Mouse (Mus musculus): ENCODE results near the gene Ahcyl1. TPM values are rescaled to one million over a fixed set of nuclear protein-coding genes. Genes with fewer than 3 reads are reported as not detected.

The Ahcyl1 gene
- polyA plus RNA-seq, 1 experiment from 2014 or later: 23.7 TPM

GRCm38 (mm10) chr3:107624424-107624823 is 71.9 kb downstream of the Ahcyl1 start:
- 85% methylated on average over 8 of the region's 8 CpGs for WGBS (ENCODE audit: insufficient replicate concordance)
- Histone ChIP-seq H3K36me3 (ENCODE audit: control insufficient read depth, insufficient read depth) (peaks cover 13% of the 10 kb centered on the region), H3K4me3 (ENCODE audit: low read depth, low read length) (no peak overlapping the region), H3K27ac (ENCODE audit: low read length) (no peak overlapping the region), H3K4me1 (ENCODE audit: control insufficient read depth, low read depth, low read length) (no peaks in the 10 kb centered on the region), H3K4me2 (ENCODE audit: low read depth, low read length) (no peak overlapping the region), H3K9me3 (replicated peaks; ENCODE audit: control insufficient read depth, low read length) (no peaks in the 10 kb centered on the region), H3K27me3 (ENCODE audit: control insufficient read depth, insufficient read depth, low read depth, low read length) (no peaks in the 10 kb centered on the region), H3K9ac (ENCODE audit: low read depth, low read length) (no peak overlapping the region)
- ATAC-seq (ENCODE audit: low read depth): no peak

- WGBS (ENCODE audit: insufficient replicate concordance): 75% methylated on average over 7 of the region's 7 CpGs
- peaks cover 16% of the 10 kb centered on the region for H3K36me3 ChIP-seq (ENCODE audit: control insufficient read depth, insufficient read depth)
- no peak overlapping the region for H3K9ac ChIP-seq (ENCODE audit: low read depth, low read length)
- no peak overlapping the region for H3K27ac ChIP-seq (ENCODE audit: low read length)
- H3K27me3 ChIP-seq (ENCODE audit: control insufficient read depth, insufficient read depth, low read depth, low read length): no peaks in the 10 kb centered on the region
- no peak overlapping the region for H3K4me3 ChIP-seq (ENCODE audit: low read depth, low read length)
- H3K9me3 ChIP-seq (replicated peaks; ENCODE audit: control insufficient read depth, low read length): no peaks in the 10 kb centered on the region
- no peak for ATAC-seq (ENCODE audit: low read depth)
- no peak overlapping the region for H3K4me2 ChIP-seq (ENCODE audit: low read depth, low read length)
- H3K4me1 ChIP-seq (ENCODE audit: control insufficient read depth, low read depth, low read length): no peaks in the 10 kb centered on the region
Observed at GRCm38 (mm10) chr3:107622537-107622936, 73.8 kb downstream of the Ahcyl1 start.

GRCm38 (mm10) chr3:107621286-107622075 is 74.9 kb downstream of the Ahcyl1 start:
- WGBS (ENCODE audit: insufficient replicate concordance): 78% methylated on average over 21 of the region's 21 CpGs
- Histone ChIP-seq H3K9ac (ENCODE audit: low read depth, low read length) (no peak overlapping the region), H3K36me3 (ENCODE audit: control insufficient read depth, insufficient read depth) (peaks cover 16% of the 10 kb centered on the region), H3K4me3 (ENCODE audit: low read depth, low read length) (no peak overlapping the region), H3K9me3 (replicated peaks; ENCODE audit: control insufficient read depth, low read length) (no peaks in the 10 kb centered on the region), H3K27ac (ENCODE audit: low read length) (no peak overlapping the region), H3K27me3 (ENCODE audit: control insufficient read depth, insufficient read depth, low read depth, low read length) (no peaks in the 10 kb centered on the region), H3K4me2 (ENCODE audit: low read depth, low read length) (no peak overlapping the region), H3K4me1 (ENCODE audit: control insufficient read depth, low read depth, low read length) (no peaks in the 10 kb centered on the region)
- ATAC-seq (ENCODE audit: low read depth): no peak

- H3K4me2 ChIP-seq (ENCODE audit: low read depth, low read length): no peak overlapping the region
- no peaks in the 10 kb centered on the region for H3K27me3 ChIP-seq (ENCODE audit: control insufficient read depth, insufficient read depth, low read depth, low read length)
- H3K4me1 ChIP-seq (ENCODE audit: control insufficient read depth, low read depth, low read length): no peaks in the 10 kb centered on the region
- H3K36me3 ChIP-seq (ENCODE audit: control insufficient read depth, insufficient read depth): peaks cover 21% of the 10 kb centered on the region
- no peak overlapping the region for H3K4me3 ChIP-seq (ENCODE audit: low read depth, low read length)
- H3K27ac ChIP-seq (ENCODE audit: low read length): no peak overlapping the region
- ATAC-seq (ENCODE audit: low read depth): no peak
- WGBS (ENCODE audit: insufficient replicate concordance): 83% methylated on average over 6 of the region's 6 CpGs
- H3K9me3 ChIP-seq (replicated peaks; ENCODE audit: control insufficient read depth, low read length): no peaks in the 10 kb centered on the region
- no peak overlapping the region for H3K9ac ChIP-seq (ENCODE audit: low read depth, low read length)
Observed at GRCm38 (mm10) chr3:107619911-107620310, 76.4 kb downstream of the Ahcyl1 start.

DNA sequence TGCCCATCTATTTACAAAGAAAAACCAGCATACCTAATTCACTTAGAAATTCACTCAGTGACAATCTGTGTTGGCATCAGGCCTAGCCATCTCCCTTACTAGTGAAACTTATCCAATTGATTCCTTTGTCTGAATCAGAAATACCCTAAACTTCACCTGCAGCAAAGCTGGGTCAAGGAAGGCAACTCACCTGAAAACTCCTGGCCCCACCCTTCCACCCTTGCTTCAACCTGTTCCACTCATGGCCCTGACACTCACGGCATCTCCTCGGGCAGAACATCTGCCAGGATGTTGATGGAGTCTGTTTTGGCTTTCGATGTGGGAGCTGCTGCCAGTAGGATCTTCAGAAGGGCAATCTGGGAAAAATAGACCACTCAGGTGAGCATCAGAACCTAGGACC is 78.6 kb downstream of the Ahcyl1 start:
- peaks cover 24% of the 10 kb centered on the region for H3K36me3 ChIP-seq (ENCODE audit: control insufficient read depth, insufficient read depth)

More for the DNA sequence above, 78.6 kb downstream of the Ahcyl1 start:
- WGBS (ENCODE audit: insufficient replicate concordance): 90% methylated on average over 3 of the region's 3 CpGs
- Histone ChIP-seq H3K4me2 (ENCODE audit: low read depth, low read length) (no peak overlapping the region), H3K27ac (ENCODE audit: low read length) (no peak overlapping the region), H3K9ac (ENCODE audit: low read depth, low read length) (no peak overlapping the region), H3K9me3 (replicated peaks; ENCODE audit: control insufficient read depth, low read length) (no peaks in the 10 kb centered on the region), H3K4me3 (ENCODE audit: low read depth, low read length) (no peak overlapping the region), H3K27me3 (ENCODE audit: control insufficient read depth, insufficient read depth, low read depth, low read length) (no peaks in the 10 kb centered on the region), H3K4me1 (ENCODE audit: control insufficient read depth, low read depth, low read length) (no peaks in the 10 kb centered on the region)
- no peak for ATAC-seq (ENCODE audit: low read depth)

Other genes starting within 250 kb of the Ahcyl1 start
- gene Kcnc4, start 237.0 kb downstream of the Ahcyl1 start, polyA plus RNA-seq (2015; fragmentation: Nextera tagmentation; extraction: Ambion mirVana): 0.02 TPM in 1 of 2 replicates, not detected in the other
- gene Slc6a17, start 178.5 kb downstream of the Ahcyl1 start, polyA plus RNA-seq (2015; fragmentation: Nextera tagmentation; extraction: Ambion mirVana): 0.08 and 0.33 TPM in 2 replicates
- not detected in 2 replicates for gene Ubl4b, start 141.5 kb downstream of the Ahcyl1 start, polyA plus RNA-seq (2015; fragmentation: Nextera tagmentation; extraction: Ambion mirVana)
- 0.09 TPM in 1 of 2 replicates, not detected in the other for gene Alx3, start 101.5 kb downstream of the Ahcyl1 start, polyA plus RNA-seq (2015; fragmentation: Nextera tagmentation; extraction: Ambion mirVana)
- gene Gm10961, start 65.2 kb downstream of the Ahcyl1 start, polyA plus RNA-seq (2015; fragmentation: Nextera tagmentation; extraction: Ambion mirVana): not detected in 2 replicates
- 8.6 and 8.7 TPM in 2 replicates for gene Strip1, start 64.9 kb downstream of the Ahcyl1 start, polyA plus RNA-seq (2015; fragmentation: Nextera tagmentation; extraction: Ambion mirVana)
- gene Csf1, start 63.9 kb upstream of the Ahcyl1 start, polyA plus RNA-seq (2015; fragmentation: Nextera tagmentation; extraction: Ambion mirVana): 6.0 and 7.9 TPM in 2 replicates
- 0.05 and 1.9 TPM in 2 replicates for gene Eps8l3, start 180.7 kb upstream of the Ahcyl1 start, polyA plus RNA-seq (2015; fragmentation: Nextera tagmentation; extraction: Ambion mirVana)
- gene Gstm5, start 199.3 kb upstream of the Ahcyl1 start, polyA plus RNA-seq (2015; fragmentation: Nextera tagmentation; extraction: Ambion mirVana): 170 and 181 TPM in 2 replicates
- 40.3 and 52.6 TPM in 2 replicates for gene Gstm7, start 235.3 kb upstream of the Ahcyl1 start, polyA plus RNA-seq (2015; fragmentation: Nextera tagmentation; extraction: Ambion mirVana)
- gene Gstm6, start 247.2 kb upstream of the Ahcyl1 start, polyA plus RNA-seq (2015; fragmentation: Nextera tagmentation; extraction: Ambion mirVana): 19.1 and 21.3 TPM in 2 replicates